Mouse (Mus musculus) forebrain, embryonic 10.5 days (tissue): Measurements from ENCODE around the gene BC024063. TPM values are rescaled to one million over a fixed set of nuclear protein-coding genes. Genes with fewer than 3 reads are reported as not detected.

Experiments used
- polyA plus RNA-seq: library from polyadenylated mRNA; unstranded; fragments of >200 nt; fragmentation: Nextera tagmentation; extraction: Ambion mirVana; gene quantifications from 2 replicates; pipeline ENCODE4 v1.2.1, GENCODE M21; 2016

Gene BC024063
- polyA plus RNA-seq, 1 experiment from 2014 or later, result 4.0 TPM

Other genes starting within 250 kb of the BC024063 start
- 8.7 and 10.4 TPM in 2 replicates for gene Gm32687, start 219.4 kb upstream of the BC024063 start, polyA plus RNA-seq
- gene Zfp781, start 152.9 kb upstream of the BC024063 start, polyA plus RNA-seq, result 3.0 and 3.9 TPM in 2 replicates
- gene Zfp873, start 35.2 kb upstream of the BC024063 start, polyA plus RNA-seq, result 16.2 and 17.8 TPM in 2 replicates
- 4.6 and 5.0 TPM in 2 replicates for gene AU041133, start 44.7 kb downstream of the BC024063 start, polyA plus RNA-seq
- gene Zfp938, start 157.9 kb downstream of the BC024063 start, polyA plus RNA-seq, result 13.5 and 14.8 TPM in 2 replicates
- gene 4932415D10Rik, start 233.2 kb downstream of the BC024063 start, polyA plus RNA-seq, result not detected in 2 replicates